ENCODE assay signal across 9 mouse cellular contexts in genomic region chr8:94872156-94872555, GRCm38 (mm10). TPM values are rescaled to one million over a fixed set of nuclear protein-coding genes. Genes with fewer than 3 reads are reported as not detected.
DNase-seq lines count a peak whose midpoint lies in the region; ATAC-seq lines count a peak whose summit lies in the region.
"Had no signal": no experiment of that assay in that cellular context is flagged by ENCODE, and none has a peak within 500 bp of the region (broad histone marks: within the 10 kb centered on the region; RNA-seq: fewer than 3 reads in every experiment).

No protein-coding gene starts in this region.

- peaks cover 82% of the 10 kb centered on the region for H3K4me1 ChIP-seq in liver, embryonic 13.5 days (replicated peaks)
- H3K4me1 ChIP-seq in liver, embryonic 11.5 days (replicated peaks; ENCODE audit: control insufficient read depth, insufficient read depth, low read length), result peaks cover 49% of the 10 kb centered on the region
- H3K4me1 ChIP-seq in forebrain, embryonic 13.5 days, result peaks cover 78% of the 10 kb centered on the region
- H3K4me1 ChIP-seq in intestine, embryonic 15.5 days (replicated peaks), result peaks cover 52% of the 10 kb centered on the region
- peaks cover 83% of the 10 kb centered on the region for H3K4me1 ChIP-seq in neural tube, embryonic 13.5 days (replicated peaks)

- DNase-seq in liver, embryonic 13.5 days, result no peak
- DNase-seq in liver, embryonic 11.5 days (ENCODE audit: low spot score), result no peak
- no peak for DNase-seq in gastrocnemius, adult 8-10 months (ENCODE audit: low spot score in 2 of 2)
- no peak for DNase-seq in right cerebral cortex, postnatal 14 days
- DNase-seq in gastrocnemius, postnatal 4 days (ENCODE audit: low spot score in 2 of 2), result no peak
- DNase-seq: liver had no signal

- H3K27me3 ChIP-seq in liver, embryonic 13.5 days, result peaks cover 51% of the 10 kb centered on the region
- peaks cover 11% of the 10 kb centered on the region for H3K27me3 ChIP-seq in liver, embryonic 11.5 days (replicated peaks; ENCODE audit: control insufficient read depth, insufficient read depth, low read length)
- peaks cover 16% of the 10 kb centered on the region for H3K27me3 ChIP-seq in forebrain, embryonic 13.5 days
- H3K27me3 ChIP-seq in intestine, embryonic 15.5 days (replicated peaks), result no peaks in the 10 kb centered on the region
- peaks cover 23% of the 10 kb centered on the region for H3K27me3 ChIP-seq in neural tube, embryonic 13.5 days

- H3K27ac ChIP-seq in liver, embryonic 13.5 days, result 0 out of 2 replicates have a peak overlapping the region, but pooled peaks have one; percentile 43
- H3K27ac ChIP-seq in liver, embryonic 11.5 days (ENCODE audit: low read depth, low read length), result no peak overlapping the region
- peak overlapping the region; percentile 65 for H3K27ac ChIP-seq in forebrain, embryonic 13.5 days
- H3K27ac ChIP-seq in intestine, embryonic 15.5 days, result peak overlapping the region; percentile 92
- peak overlapping the region; percentile 69 for H3K27ac ChIP-seq in neural tube, embryonic 13.5 days (replicated peaks)

- no peak for ATAC-seq in liver, embryonic 13.5 days (ENCODE audit: low read depth)
- no peak for ATAC-seq in liver, embryonic 11.5 days (replicated peaks; ENCODE audit: low FRiP score)
- ATAC-seq in forebrain, embryonic 13.5 days, result peak; percentile 12
- no peak for ATAC-seq in intestine, embryonic 15.5 days
- ATAC-seq in neural tube, embryonic 13.5 days (ENCODE audit: low read depth), result no peak

- H3K9ac ChIP-seq in liver, embryonic 13.5 days, result 0 out of 2 replicates have a peak overlapping the region, but pooled peaks have one; percentile 6
- H3K9ac ChIP-seq in liver, embryonic 11.5 days (ENCODE audit: low read depth, low read length), result no peak overlapping the region
- H3K9ac ChIP-seq in forebrain, embryonic 13.5 days, result no peak overlapping the region
- H3K9ac ChIP-seq in intestine, embryonic 15.5 days, result peak overlapping the region; percentile 45
- H3K9ac ChIP-seq in neural tube, embryonic 13.5 days, result peak overlapping the region; percentile 89

- 63% methylated on average over 3 of the region's 3 CpGs for WGBS in liver, embryonic 13.5 days (ENCODE audit: insufficient replicate concordance)
- WGBS in liver, embryonic 11.5 days, result 56% methylated on average over 3 of the region's 3 CpGs
- WGBS in forebrain, embryonic 13.5 days, result 31% methylated on average over 3 of the region's 3 CpGs
- 53% methylated on average over 3 of the region's 3 CpGs for WGBS in intestine, embryonic 15.5 days
- WGBS in neural tube, embryonic 13.5 days, result 25% methylated on average over 3 of the region's 3 CpGs

- H3K4me2 ChIP-seq in liver, embryonic 13.5 days, result 0 out of 2 replicates have a peak overlapping the region, but pooled peaks have one; percentile 66
- no peak overlapping the region for H3K4me2 ChIP-seq in liver, embryonic 11.5 days
- H3K4me2 ChIP-seq in forebrain, embryonic 13.5 days, result peak overlapping the region; percentile 85; the same call in 1 of the 2 replicates
- peak overlapping the region; percentile 89 for H3K4me2 ChIP-seq in intestine, embryonic 15.5 days (replicated peaks)
- H3K4me2 ChIP-seq in neural tube, embryonic 13.5 days, result peak overlapping the region; percentile 94

- H3K36me3 ChIP-seq in liver, embryonic 13.5 days, result peaks cover 37% of the 10 kb centered on the region
- H3K36me3 ChIP-seq in liver, embryonic 11.5 days (ENCODE audit: control insufficient read depth, insufficient read depth, low read length), result no peaks in the 10 kb centered on the region
- peaks cover 11% of the 10 kb centered on the region for H3K36me3 ChIP-seq in forebrain, embryonic 13.5 days (ENCODE audit: poor library complexity, severe bottlenecking)
- H3K36me3 ChIP-seq in intestine, embryonic 15.5 days, result peaks cover 2% of the 10 kb centered on the region; the same call in 1 of the 2 replicates
- peaks cover 5% of the 10 kb centered on the region for H3K36me3 ChIP-seq in neural tube, embryonic 13.5 days

- no peaks in the 10 kb centered on the region for H3K9me3 ChIP-seq in liver, embryonic 13.5 days (replicated peaks)
- no peaks in the 10 kb centered on the region for H3K9me3 ChIP-seq in liver, embryonic 11.5 days (ENCODE audit: control insufficient read depth, low read length)
- H3K9me3 ChIP-seq in forebrain, embryonic 13.5 days (replicated peaks), result no peaks in the 10 kb centered on the region
- H3K9me3 ChIP-seq in intestine, embryonic 15.5 days, result no peaks in the 10 kb centered on the region
- H3K9me3 ChIP-seq in neural tube, embryonic 13.5 days, result no peaks in the 10 kb centered on the region

- H3K4me3 ChIP-seq in liver, embryonic 13.5 days (replicated peaks), result no peak overlapping the region
- H3K4me3 ChIP-seq in liver, embryonic 11.5 days (ENCODE audit: low read depth, low read length), result no peak overlapping the region
- H3K4me3 ChIP-seq in forebrain, embryonic 13.5 days, result no peak overlapping the region
- H3K4me3 ChIP-seq in intestine, embryonic 15.5 days (replicated peaks), result peak overlapping the region; percentile 45
- H3K4me3 ChIP-seq in neural tube, embryonic 13.5 days, result no peak overlapping the region

RNA-seq across cellular contexts. Expression of gene Dok4, which starts 4.0 kb away (rescaled TPM):
- polyA plus RNA-seq in liver, embryonic 13.5 days (2015; fragmentation: Nextera tagmentation; extraction: Ambion mirVana), result 9.3 and 9.8 TPM in 2 replicates
- polyA plus RNA-seq in liver, embryonic 11.5 days (2014; fragmentation: Nextera tagmentation; extraction: Ambion mirVana), result 13.2 and 13.9 TPM in 2 replicates
- 38.2 and 39.2 TPM in 2 replicates for polyA plus RNA-seq in forebrain, embryonic 13.5 days (2015; fragmentation: Nextera tagmentation; extraction: Ambion mirVana)
- 39.4 and 40.3 TPM in 2 replicates for polyA plus RNA-seq in intestine, embryonic 15.5 days (2015; fragmentation: Nextera tagmentation; extraction: Ambion mirVana)
- 80.2 and 103 TPM in 2 replicates for polyA plus RNA-seq in neural tube, embryonic 13.5 days (2015; fragmentation: Nextera tagmentation; extraction: Ambion mirVana)
- 1 to 10 TPM; 2.5 to 4.7 (median 2.8) TPM for total RNA-seq in gastrocnemius, adult 8-10 months (2022)
- total RNA-seq in gastrocnemius, postnatal 4 days (2021), result 10 to 100 TPM; 15.7 to 15.9 TPM

RNA-seq across cellular contexts. Expression of gene Polr2c, which starts 14.9 kb away (rescaled TPM):
- polyA plus RNA-seq in liver, embryonic 13.5 days (2015; fragmentation: Nextera tagmentation; extraction: Ambion mirVana), result 94.5 and 95.3 TPM in 2 replicates
- 162 and 172 TPM in 2 replicates for polyA plus RNA-seq in liver, embryonic 11.5 days (2014; fragmentation: Nextera tagmentation; extraction: Ambion mirVana)
- 170 TPM in 2 replicates for polyA plus RNA-seq in forebrain, embryonic 13.5 days (2015; fragmentation: Nextera tagmentation; extraction: Ambion mirVana)
- 126 and 134 TPM in 2 replicates for polyA plus RNA-seq in intestine, embryonic 15.5 days (2015; fragmentation: Nextera tagmentation; extraction: Ambion mirVana)
- 116 and 125 TPM in 2 replicates for polyA plus RNA-seq in neural tube, embryonic 13.5 days (2015; fragmentation: Nextera tagmentation; extraction: Ambion mirVana)
- total RNA-seq in gastrocnemius, adult 8-10 months (2022), result 10 to 100 TPM; 52.3 to 61.1 (median 56.1) TPM
- 10 to 100 TPM; 48.8 to 54.0 TPM for total RNA-seq in gastrocnemius, postnatal 4 days (2021)

RNA-seq across cellular contexts. Expression of gene Ciapin1, which starts 34.0 kb away (rescaled TPM):
- polyA plus RNA-seq in liver, embryonic 13.5 days (2015; fragmentation: Nextera tagmentation; extraction: Ambion mirVana), result 66.7 and 68.0 TPM in 2 replicates
- polyA plus RNA-seq in liver, embryonic 11.5 days (2014; fragmentation: Nextera tagmentation; extraction: Ambion mirVana), result 94.8 and 99.5 TPM in 2 replicates
- 162 and 176 TPM in 2 replicates for polyA plus RNA-seq in forebrain, embryonic 13.5 days (2015; fragmentation: Nextera tagmentation; extraction: Ambion mirVana)
- 89.8 and 94.6 TPM in 2 replicates for polyA plus RNA-seq in intestine, embryonic 15.5 days (2015; fragmentation: Nextera tagmentation; extraction: Ambion mirVana)
- polyA plus RNA-seq in neural tube, embryonic 13.5 days (2015; fragmentation: Nextera tagmentation; extraction: Ambion mirVana), result 178 and 204 TPM in 2 replicates
- 10 to 100 TPM; 25.4 to 55.4 (median 29.0) TPM for total RNA-seq in gastrocnemius, adult 8-10 months (2022)
- 10 to 100 TPM; 39.0 to 41.3 TPM for total RNA-seq in gastrocnemius, postnatal 4 days (2021)

RNA-seq across cellular contexts. Expression of gene Coq9, which starts 34.0 kb away (rescaled TPM):
- 51.4 and 51.5 TPM in 2 replicates for polyA plus RNA-seq in liver, embryonic 13.5 days (2015; fragmentation: Nextera tagmentation; extraction: Ambion mirVana)
- polyA plus RNA-seq in liver, embryonic 11.5 days (2014; fragmentation: Nextera tagmentation; extraction: Ambion mirVana), result 82.2 and 82.9 TPM in 2 replicates
- polyA plus RNA-seq in forebrain, embryonic 13.5 days (2015; fragmentation: Nextera tagmentation; extraction: Ambion mirVana), result 55.0 and 60.8 TPM in 2 replicates
- 97.5 and 110 TPM in 2 replicates for polyA plus RNA-seq in intestine, embryonic 15.5 days (2015; fragmentation: Nextera tagmentation; extraction: Ambion mirVana)
- polyA plus RNA-seq in neural tube, embryonic 13.5 days (2015; fragmentation: Nextera tagmentation; extraction: Ambion mirVana), result 57.7 and 64.4 TPM in 2 replicates
- total RNA-seq in gastrocnemius, adult 8-10 months (2022), result 100 to 1,000 TPM; 372 to 412 (median 383) TPM
- total RNA-seq in gastrocnemius, postnatal 4 days (2021), result 100 to 1,000 TPM; 179 to 186 TPM

RNA-seq across cellular contexts. Expression of gene Ccdc102a, which starts 45.7 kb away (rescaled TPM):
- polyA plus RNA-seq in liver, embryonic 13.5 days (2015; fragmentation: Nextera tagmentation; extraction: Ambion mirVana), result 3.5 TPM in 2 replicates
- polyA plus RNA-seq in liver, embryonic 11.5 days (2014; fragmentation: Nextera tagmentation; extraction: Ambion mirVana), result 16.4 and 17.6 TPM in 2 replicates
- 5.6 TPM in 2 replicates for polyA plus RNA-seq in forebrain, embryonic 13.5 days (2015; fragmentation: Nextera tagmentation; extraction: Ambion mirVana)
- 20.1 and 20.7 TPM in 2 replicates for polyA plus RNA-seq in intestine, embryonic 15.5 days (2015; fragmentation: Nextera tagmentation; extraction: Ambion mirVana)
- 8.1 and 10.1 TPM in 2 replicates for polyA plus RNA-seq in neural tube, embryonic 13.5 days (2015; fragmentation: Nextera tagmentation; extraction: Ambion mirVana)
- total RNA-seq in gastrocnemius, adult 8-10 months (2022), result 1 to 10 TPM; 2.5 to 3.5 (median 3.1) TPM
- 10 to 100 TPM; 23.9 to 24.5 TPM for total RNA-seq in gastrocnemius, postnatal 4 days (2021)

Comparison
In these comparisons a context has a peak if more than half of its experiments do, and no peak if none do; other contexts are left out.
1. H3K9ac ChIP-seq: peak in liver, embryonic 13.5 days (single experiment), intestine, embryonic 15.5 days (single experiment) and neural tube, embryonic 13.5 days (single experiment); none in liver, embryonic 11.5 days (single experiment) and forebrain, embryonic 13.5 days (single experiment).